Mouse (Mus musculus) forelimb bud, embryonic 11.5 days (tissue): Measurements from ENCODE around the gene Samd4.

Experiments used
- DNase-seq: peaks from one replicate; pipeline ENCODE4 v3.0.0-alpha.2; 2012; ENCODE audit warnings: low read depth, low spot score

Gene Samd4

DNA sequence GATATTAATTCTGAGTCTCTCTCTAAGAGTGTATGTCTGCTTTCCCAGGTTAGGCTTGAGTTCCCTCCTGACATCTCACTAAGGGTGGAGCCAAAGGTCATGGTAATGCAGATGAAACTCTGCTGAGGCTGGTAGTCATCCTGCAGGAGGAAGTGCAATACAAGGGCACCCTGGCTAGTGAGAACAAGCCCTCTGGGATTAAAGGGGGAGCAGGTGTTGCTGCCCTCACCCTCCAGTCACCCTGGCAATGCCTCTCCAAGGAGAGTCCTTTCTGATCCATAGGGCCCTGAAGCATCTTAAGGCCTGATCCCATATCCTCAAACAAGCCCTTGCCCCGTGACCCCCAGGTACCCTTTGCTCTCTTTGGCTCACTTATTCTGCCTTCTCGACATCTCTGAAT is 72.5 kb downstream of the Samd4 start:
- DNase-seq = no peak

DNA sequence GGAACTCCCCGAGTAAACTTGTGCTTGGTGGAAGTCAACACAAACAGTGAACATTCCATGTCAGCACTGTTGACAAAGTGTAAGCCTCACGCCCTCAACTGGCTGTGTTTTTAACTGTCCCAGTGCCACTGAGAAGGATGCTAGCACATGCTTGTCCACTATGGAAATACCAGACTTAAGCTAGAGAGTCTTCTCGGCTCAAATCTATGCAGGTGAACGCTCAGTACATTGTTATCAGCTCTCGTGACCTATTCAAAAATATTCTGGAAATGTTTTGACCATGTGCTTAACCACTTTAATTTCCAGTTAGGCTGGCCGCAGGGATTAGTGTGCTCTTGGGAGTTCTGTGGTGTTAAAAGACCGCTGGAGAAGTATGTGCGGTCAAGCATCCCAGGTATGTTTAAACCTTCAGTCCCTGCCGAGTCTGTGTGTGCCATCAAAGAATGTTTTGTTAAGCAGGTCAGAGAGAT is 73.0 kb downstream of the Samd4 start:
- no peak for DNase-seq

DNA sequence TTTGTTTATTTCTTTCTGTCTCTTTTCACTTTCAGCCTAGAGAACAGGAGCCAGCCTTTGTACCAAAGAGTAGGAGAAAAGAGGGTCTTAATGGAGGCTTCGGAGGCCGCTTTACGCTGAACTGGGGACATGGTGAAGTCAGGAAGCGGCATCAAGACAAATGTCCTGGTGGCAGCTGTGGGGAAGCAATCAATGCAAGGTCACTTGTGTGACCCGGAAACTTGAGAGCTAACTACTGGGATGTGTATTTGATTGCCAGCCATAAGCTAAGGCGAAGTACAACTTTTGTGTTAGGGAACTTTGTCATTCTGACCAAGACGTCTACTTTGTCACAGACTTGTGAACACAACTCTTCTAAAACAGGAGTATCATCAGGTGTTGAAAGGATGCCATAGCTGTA is 73.5 kb downstream of the Samd4 start:
- DNase-seq = no peak

GRCm38 (mm10) chr14:46959166-46959721 is 76.6 kb downstream of the Samd4 start:
- DNase-seq = no peak

DNA sequence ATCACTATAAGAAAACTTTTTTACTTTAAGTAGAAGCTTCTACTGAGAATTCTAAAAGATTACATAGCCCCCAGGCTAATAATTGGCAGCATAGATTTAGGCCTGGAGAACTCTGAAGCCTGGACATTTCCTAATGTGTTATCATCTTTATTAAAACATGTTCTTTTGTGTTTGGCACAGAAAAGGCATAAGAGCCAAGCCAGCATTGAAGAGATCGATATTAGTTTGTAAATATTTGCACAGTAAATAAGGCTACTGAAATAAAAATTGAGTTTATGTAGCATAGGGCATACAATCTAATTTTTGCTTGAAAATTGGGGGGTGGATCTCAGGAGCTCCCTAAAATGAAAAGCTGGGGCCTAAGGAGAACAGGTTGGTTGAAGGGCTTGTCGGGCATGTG is 77.2 kb downstream of the Samd4 start:
- DNase-seq = no peak

- DNase-seq = no peak
Measured at GRCm38 (mm10) chr14:46962832-46963231, 80.2 kb downstream of the Samd4 start.

DNA sequence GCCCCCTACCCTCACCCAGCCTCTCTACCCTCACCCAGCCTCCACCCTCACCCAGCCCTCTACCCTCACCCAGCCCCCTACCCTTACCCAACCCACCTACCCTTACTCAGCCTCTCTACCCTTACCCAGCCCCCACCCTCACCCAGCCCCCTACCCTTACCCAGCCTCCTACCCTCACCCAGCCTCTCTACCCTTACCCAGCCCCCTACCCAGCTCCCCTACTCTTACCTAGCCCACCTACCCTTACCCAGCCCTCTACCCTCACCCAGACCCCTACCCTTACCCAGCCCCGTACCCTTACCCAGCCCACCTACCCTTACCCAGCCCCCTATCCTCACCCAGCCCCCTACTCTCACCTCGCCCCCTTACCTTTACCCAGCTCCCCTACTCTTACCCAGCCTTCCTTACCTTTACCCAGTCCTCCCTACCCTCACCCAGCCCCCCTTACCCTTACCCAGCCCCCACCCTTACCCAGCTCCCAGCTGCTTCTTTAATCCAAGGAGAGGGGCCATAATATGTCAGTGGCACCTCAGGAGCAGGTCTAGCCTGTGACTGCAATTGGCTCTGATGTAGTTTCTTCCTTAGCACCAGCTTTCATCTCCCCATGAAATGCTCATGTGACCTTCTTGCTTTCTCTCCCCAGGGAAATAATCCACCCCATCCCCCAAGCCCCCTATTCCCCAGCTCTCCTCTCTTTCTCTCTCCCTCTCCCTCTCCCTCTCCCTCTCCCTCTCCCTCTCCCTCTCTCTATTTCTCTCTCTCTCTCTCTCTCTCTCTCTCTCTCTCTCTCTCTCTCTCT is 81.6 kb downstream of the Samd4 start:
- no peak for DNase-seq

GRCm38 (mm10) chr14:46966206-46966605 is 83.6 kb downstream of the Samd4 start:
- DNase-seq = peak; percentile 63

DNA sequence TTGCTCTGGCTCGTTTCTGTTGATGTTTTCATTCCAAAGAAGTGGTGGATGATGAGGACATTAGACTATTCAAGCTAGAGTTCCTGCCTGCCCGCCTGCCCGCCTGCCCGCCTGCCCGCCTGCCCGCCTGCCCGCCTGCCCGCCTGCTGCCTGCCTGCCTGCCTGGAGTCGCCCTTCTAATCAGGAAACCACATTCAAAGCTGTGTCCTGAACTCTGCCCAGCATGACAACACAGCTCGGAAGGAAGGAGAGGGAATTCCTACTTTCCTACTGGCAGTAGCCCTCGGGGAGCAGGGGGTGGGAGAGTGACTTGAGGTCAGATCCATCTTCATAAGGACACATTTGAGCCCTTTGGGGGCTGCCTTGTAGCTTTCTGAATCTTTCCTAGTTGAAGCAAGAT is 85.4 kb downstream of the Samd4 start:
- DNase-seq = no peak

DNA sequence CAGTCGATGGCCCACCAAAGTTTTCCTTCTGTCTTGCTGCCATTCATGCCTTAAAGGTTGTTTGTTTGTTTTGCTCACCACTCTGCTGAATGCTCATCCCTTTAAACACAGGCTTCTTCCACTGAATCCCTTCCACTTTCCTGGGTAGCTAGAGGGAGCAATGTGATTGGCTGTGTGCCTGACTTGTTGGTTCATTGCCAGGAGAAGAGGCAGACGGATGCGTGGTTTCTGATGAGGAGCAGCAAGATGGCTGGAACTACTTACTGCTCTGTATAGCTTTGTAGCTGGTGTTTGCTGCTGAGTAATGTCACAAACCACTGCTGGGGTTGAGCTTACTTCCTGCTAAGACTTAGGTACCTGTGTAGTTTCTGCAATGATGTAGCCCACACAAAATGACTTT is 88.0 kb downstream of the Samd4 start:
- no peak for DNase-seq

- no peak for DNase-seq
Measured at GRCm38 (mm10) chr14:46971802-46972201, 89.1 kb downstream of the Samd4 start.

GRCm38 (mm10) chr14:46974874-46975273 is 92.2 kb downstream of the Samd4 start:
- no peak for DNase-seq

GRCm38 (mm10) chr14:46975969-46976368 is 93.3 kb downstream of the Samd4 start:
- DNase-seq = no peak

DNA sequence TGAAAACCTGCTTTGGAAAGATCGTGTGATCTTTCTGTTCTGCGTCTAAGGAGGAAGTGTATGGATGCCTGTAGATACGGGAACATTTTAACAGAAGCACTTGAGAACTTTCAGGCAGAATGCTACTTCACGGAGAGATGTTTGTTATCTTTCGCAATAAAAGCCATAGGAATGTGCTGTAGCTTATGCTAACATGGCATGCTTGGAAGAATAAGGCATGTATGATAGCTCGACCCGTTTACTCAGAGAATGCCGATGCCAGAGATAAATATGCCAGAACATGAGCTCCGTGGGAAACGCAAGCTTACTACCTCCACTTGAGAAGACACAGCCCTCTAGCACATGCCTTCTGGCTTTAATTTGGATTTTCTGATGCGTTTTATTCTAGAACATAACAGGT is 94.1 kb downstream of the Samd4 start:
- DNase-seq = no peak

GRCm38 (mm10) chr14:46977660-46978059 is 95.0 kb downstream of the Samd4 start:
- DNase-seq = no peak

GRCm38 (mm10) chr14:46979172-46979571 is 96.5 kb downstream of the Samd4 start:
- DNase-seq = no peak

DNA sequence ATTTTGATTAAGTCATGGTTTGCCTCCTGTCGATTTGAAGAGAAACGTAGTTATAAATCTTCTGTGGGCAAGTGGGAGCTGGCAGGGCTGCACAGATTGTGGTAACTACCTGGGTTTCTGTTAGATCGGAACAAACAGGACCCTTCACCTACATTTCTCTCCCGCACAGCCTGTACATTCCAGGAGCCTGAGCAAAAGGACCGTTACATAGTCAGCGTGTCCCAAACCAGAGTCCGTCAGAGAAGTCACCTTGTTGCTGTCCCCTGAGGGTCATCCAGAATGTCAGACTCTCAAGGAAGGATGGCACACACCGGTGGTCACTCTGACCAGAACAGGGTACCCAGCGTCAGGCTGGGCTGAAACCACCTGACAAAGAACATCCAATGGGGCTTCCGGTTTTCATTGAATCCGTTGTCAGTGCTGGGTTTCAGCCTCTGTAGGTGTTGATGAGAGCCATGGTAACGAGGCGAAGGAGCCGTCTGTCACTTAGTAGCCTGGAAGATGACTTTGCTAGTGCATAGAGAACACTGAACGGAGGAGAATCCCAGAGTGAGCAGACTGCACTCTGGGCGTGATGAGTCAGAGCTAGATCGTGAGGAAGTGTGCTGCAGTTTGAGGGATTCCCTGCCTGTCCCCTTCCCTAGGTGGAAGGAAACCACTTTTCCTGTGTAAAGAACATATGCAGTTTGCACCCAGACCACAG is 98.2 kb downstream of the Samd4 start:
- no peak for DNase-seq

DNA sequence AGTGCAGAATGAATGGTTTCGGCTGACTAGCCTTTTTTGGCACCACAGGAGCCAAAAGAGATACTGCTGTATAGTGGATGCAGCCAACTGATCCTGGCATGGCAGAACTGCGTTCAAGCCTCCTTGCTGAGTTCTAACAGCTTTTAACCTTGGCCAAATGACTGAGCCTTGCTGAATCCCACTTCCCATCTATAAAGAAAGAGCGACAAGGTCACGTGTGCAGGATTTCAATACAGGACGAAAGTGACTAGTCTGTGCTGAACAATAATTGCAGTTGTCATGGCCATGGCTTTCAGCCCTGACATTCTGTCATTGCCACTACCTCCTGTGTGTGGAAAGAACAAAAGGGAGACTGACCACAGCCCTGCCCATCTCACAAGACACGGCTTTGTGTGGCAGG is 99.5 kb downstream of the Samd4 start:
- DNase-seq = no peak

DNA sequence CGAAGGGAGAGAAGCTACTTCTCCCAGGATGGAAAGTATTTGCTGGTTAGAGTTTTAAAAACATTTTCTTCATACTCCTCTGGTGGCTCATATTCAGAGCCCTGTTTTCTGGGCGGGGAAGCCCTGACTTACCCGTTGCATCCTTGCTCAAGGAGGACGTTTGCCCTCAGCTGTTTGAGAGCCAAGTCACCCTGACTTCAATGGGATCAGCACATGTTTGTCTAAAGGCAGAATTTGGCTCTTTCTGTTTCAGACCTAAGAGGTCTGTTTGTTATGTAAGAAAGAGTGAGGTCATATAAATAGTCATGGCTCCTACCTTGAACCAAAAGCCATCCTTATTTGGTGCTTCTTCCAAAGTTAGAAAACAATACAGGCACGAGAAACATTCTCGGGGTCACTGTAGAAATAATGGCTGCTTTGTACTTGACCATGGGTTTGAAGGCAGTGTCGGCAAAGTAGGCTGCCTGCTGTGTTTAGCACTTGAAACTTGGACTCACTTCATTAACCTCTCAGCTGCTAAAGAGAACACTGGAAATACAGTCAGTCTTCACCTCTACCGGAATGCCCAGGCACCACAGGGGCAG is 102.0 kb downstream of the Samd4 start:
- DNase-seq = no peak

- DNase-seq = no peak
Measured at GRCm38 (mm10) chr14:46989694-46990093, 107.0 kb downstream of the Samd4 start.

- no peak for DNase-seq
Measured at GRCm38 (mm10) chr14:46990450-46990849, 107.8 kb downstream of the Samd4 start.

DNA sequence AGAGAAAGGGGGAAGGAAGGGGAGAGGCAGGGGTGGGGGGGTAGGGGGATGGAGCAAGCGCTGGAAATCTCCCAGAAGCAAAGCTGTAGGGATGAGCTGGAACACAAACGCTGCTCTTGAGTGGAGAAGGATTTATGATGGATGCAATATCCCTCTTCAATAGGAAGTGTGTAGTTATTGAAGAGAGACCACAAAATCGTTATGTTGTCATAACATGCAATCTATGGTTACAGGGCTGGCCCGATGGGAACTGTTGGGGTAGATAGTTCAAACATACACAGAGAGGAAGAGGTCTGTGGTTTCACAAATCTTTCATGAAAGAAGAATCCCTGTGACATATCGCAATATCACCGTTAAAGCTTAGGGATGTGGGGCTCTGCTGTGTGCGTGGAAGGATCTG is 112.0 kb downstream of the Samd4 start:
- no peak for DNase-seq
